Mouse (Mus musculus) myocyte (in vitro differentiated cells): ENCODE measurements at regions not wholly inside any gene's neighbourhood (a gene's known extent, or its start where the extent isn't known, plus 50 kb on each side); places are given as distances from the start of the nearest gene placed in this dataset.

Source experiments
- H3K27me3 ChIP-seq: one replicate; pipeline ENCODE4 v1.6.1; 2011; ENCODE audit not compliant: control insufficient read depth, insufficient read depth, insufficient read length
- H3K36me3 ChIP-seq: one replicate; pipeline ENCODE4 v1.6.1; 2011; ENCODE audit not compliant: control insufficient read depth, insufficient read depth
- H3K4me2 ChIP-seq: one replicate; pipeline ENCODE4 v1.6.1; 2011; ENCODE audit warnings: low read depth, control low read depth
- H3K4me3 ChIP-seq: one replicate; pipeline ENCODE4 v1.5.1; 2011; ENCODE audit warnings: mild to moderate bottlenecking, control low read depth, moderate library complexity
- H3K79me2 ChIP-seq: one replicate; pipeline ENCODE4 v1.6.1; 2011; ENCODE audit not compliant: control insufficient read depth, insufficient read depth
- H3ac ChIP-seq: one replicate; pipeline ENCODE4 v1.6.1; 2011; ENCODE audit not compliant: control insufficient read depth, insufficient read length
- CEBPB ChIP-seq: IDR thresholded peaks from 2 replicates; pipeline ENCODE4 v1.6.1; 2011; ENCODE audit warnings: mild to moderate bottlenecking, moderate library complexity; ENCODE audit not compliant: poor library complexity, insufficient read depth, severe bottlenecking
- E2F4 ChIP-seq: IDR thresholded peaks from one replicate; pipeline ENCODE4 v1.6.1; 2011; ENCODE audit warnings: mild to moderate bottlenecking, control low read depth, moderate library complexity; ENCODE audit not compliant: insufficient read depth
- MAX ChIP-seq: IDR thresholded peaks from one replicate; pipeline ENCODE4 v1.6.1; 2011; ENCODE audit warnings: low read depth, mild to moderate bottlenecking, control low read depth
- MYOD1 ChIP-seq, 3 experiments: IDR thresholded peaks; one replicate each; pipeline ENCODE4 v1.6.1; 2011; ENCODE audit warnings: control low read depth in 2 of 3, low read depth in 2 of 3, mild to moderate bottlenecking in 2 of 3, moderate library complexity in 1 of 3; ENCODE audit not compliant: insufficient read length in 2 of 3, control insufficient read depth in 1 of 3
- MYOG ChIP-seq, 3 experiments: IDR thresholded peaks; one replicate each; pipeline ENCODE4 v1.6.1; 2011; ENCODE audit warnings: control low read depth in 2 of 3, low read depth in 2 of 3, mild to moderate bottlenecking in 2 of 3; ENCODE audit not compliant: insufficient read length in 2 of 3, control insufficient read depth in 1 of 3, insufficient read depth in 1 of 3
- POLR2A ChIP-seq: IDR thresholded peaks from one replicate; pipeline ENCODE4 v1.6.1; 2011; ENCODE audit warnings: low read depth, mild to moderate bottlenecking, control low read depth, moderate library complexity; ENCODE audit not compliant: insufficient read length
- POLR2AphosphoS2 ChIP-seq: IDR thresholded peaks from one replicate; pipeline ENCODE4 v1.6.1; 2011; ENCODE audit warnings: low read depth, control low read depth; ENCODE audit not compliant: insufficient read length
- REST ChIP-seq: IDR thresholded peaks from one replicate; pipeline ENCODE4 v1.6.1; 2011; ENCODE audit warnings: mild to moderate bottlenecking, control low read depth, moderate library complexity; ENCODE audit not compliant: insufficient read depth, insufficient read length
- SRF ChIP-seq: IDR thresholded peaks from one replicate; pipeline ENCODE4 v1.6.1; 2011; ENCODE audit warnings: low read depth; ENCODE audit not compliant: control insufficient read depth, insufficient read length
- TCF12 ChIP-seq: IDR thresholded peaks from one replicate; pipeline ENCODE4 v1.6.1; 2011; ENCODE audit warnings: mild to moderate bottlenecking, control low read depth; ENCODE audit not compliant: poor library complexity, insufficient read depth, severe bottlenecking
- TCF3 ChIP-seq: IDR thresholded peaks from one replicate; pipeline ENCODE4 v1.6.1; 2011; ENCODE audit warnings: low read depth, control low read depth; ENCODE audit not compliant: insufficient read length
- USF1 ChIP-seq: IDR thresholded peaks from one replicate; pipeline ENCODE4 v1.6.1; 2011; ENCODE audit warnings: low read depth, mild to moderate bottlenecking, control low read depth, moderate library complexity

GRCm38 (mm10) chr1:39123081-39123812, 70.3 kb upstream of the Npas2 start:
- Histone ChIP-seq H3K27me3 (peaks cover 7% of the 10 kb centered on the region), H3K36me3 (no peaks in the 10 kb centered on the region), H3K4me2 (no peak overlapping the region), H3ac (no peak overlapping the region), H3K4me3 (no peak overlapping the region), H3K79me2 (no peaks in the 10 kb centered on the region)
- no peak for TF ChIP-seq CEBPB
- no peak for TF ChIP-seq TCF3
- no peak for TF ChIP-seq POLR2AphosphoS2
- no peak for TF ChIP-seq E2F4
- TF ChIP-seq USF1: no peak
- TF ChIP-seq MYOG (IDR thresholded peaks at IDR 0.05; ENCODE audit: control insufficient read depth in 1 of 3, insufficient read depth in 1 of 3, insufficient read length in 2 of 3, low read depth in 2 of 3): no peak
- TF ChIP-seq SRF: no peak
- TF ChIP-seq POLR2A: no peak
- TF ChIP-seq REST: no peak
- no peak for TF ChIP-seq MAX
- TF ChIP-seq MYOD1 (IDR thresholded peaks at IDR 0.05; ENCODE audit: control insufficient read depth in 1 of 3, insufficient read length in 2 of 3, low read depth in 2 of 3): no peak

GRCm38 (mm10) chr1:39123813-39124146, 69.8 kb upstream of the Npas2 start:
- H3ac ChIP-seq: no peak overlapping the region
- H3K27me3 ChIP-seq: peaks cover 3% of the 10 kb centered on the region

GRCm38 (mm10) chr1:39134521-39134920, 59.0 kb upstream of the Npas2 start:
- Histone ChIP-seq H3K4me2 (no peak overlapping the region), H3ac (no peak overlapping the region), H3K4me3 (no peak overlapping the region), H3K27me3 (peaks cover 4% of the 10 kb centered on the region), H3K79me2 (no peaks in the 10 kb centered on the region), H3K36me3 (no peaks in the 10 kb centered on the region)
- no peak for TF ChIP-seq MYOG (IDR thresholded peaks at IDR 0.05; ENCODE audit: control insufficient read depth in 1 of 3, insufficient read depth in 1 of 3, insufficient read length in 2 of 3, low read depth in 2 of 3)
- TF ChIP-seq TCF3: no peak
- no peak for TF ChIP-seq CEBPB
- no peak for TF ChIP-seq SRF
- TF ChIP-seq USF1: no peak
- TF ChIP-seq MYOD1 (IDR thresholded peaks at IDR 0.05; ENCODE audit: control insufficient read depth in 1 of 3, insufficient read length in 2 of 3, low read depth in 2 of 3): no peak
- no peak for TF ChIP-seq E2F4
- no peak for TF ChIP-seq POLR2AphosphoS2
- TF ChIP-seq POLR2A: no peak
- TF ChIP-seq MAX: no peak
- TF ChIP-seq TCF12: no peak
- TF ChIP-seq REST: no peak

More at GRCm38 (mm10) chr1:39123813-39124146, 69.8 kb upstream of the Npas2 start:
- Histone ChIP-seq H3K4me3 (no peak overlapping the region), H3K36me3 (no peaks in the 10 kb centered on the region), H3K4me2 (no peak overlapping the region), H3K79me2 (no peaks in the 10 kb centered on the region)
- TF ChIP-seq USF1 (no peak), POLR2A (no peak), TCF3 (no peak), E2F4 (no peak), MAX (no peak), TCF12 (no peak), CEBPB (no peak), MYOD1 (IDR thresholded peaks at IDR 0.05; ENCODE audit: control insufficient read depth in 1 of 3, insufficient read length in 2 of 3, low read depth in 2 of 3) (no peak), POLR2AphosphoS2 (no peak), REST (no peak), SRF (no peak), MYOG (IDR thresholded peaks at IDR 0.05; ENCODE audit: control insufficient read depth in 1 of 3, insufficient read depth in 1 of 3, insufficient read length in 2 of 3, low read depth in 2 of 3) (no peak)

- no peaks in the 10 kb centered on the region for H3K79me2 ChIP-seq
- H3K36me3 ChIP-seq: no peaks in the 10 kb centered on the region
- TF ChIP-seq POLR2AphosphoS2: no peak
- no peak for TF ChIP-seq E2F4
- TF ChIP-seq TCF3: no peak
- no peaks in the 10 kb centered on the region for H3K27me3 ChIP-seq
- no peak overlapping the region for H3K4me2 ChIP-seq
- H3ac ChIP-seq: no peak overlapping the region
- H3K4me3 ChIP-seq: no peak overlapping the region
Measured at GRCm38 (mm10) chr1:39143054-39143453, 50.5 kb upstream of the Npas2 start.

- TF ChIP-seq REST (no peak), MAX (no peak), SRF (no peak), E2F4 (no peak), TCF3 (no peak), TCF12 (no peak), POLR2AphosphoS2 (no peak), MYOG (IDR thresholded peaks at IDR 0.05; ENCODE audit: control insufficient read depth in 1 of 3, insufficient read depth in 1 of 3, insufficient read length in 2 of 3, low read depth in 2 of 3) (no peak), POLR2A (no peak), MYOD1 (IDR thresholded peaks at IDR 0.05; ENCODE audit: control insufficient read depth in 1 of 3, insufficient read length in 2 of 3, low read depth in 2 of 3) (no peak), USF1 (no peak), CEBPB (no peak)
Measured at GRCm38 (mm10) chr1:39143626-39144025, 49.9 kb upstream of the Npas2 start.

More at GRCm38 (mm10) chr1:39143626-39144025, 49.9 kb upstream of the Npas2 start:
- H3K27me3 ChIP-seq: no peaks in the 10 kb centered on the region
- no peaks in the 10 kb centered on the region for H3K36me3 ChIP-seq
- no peak overlapping the region for H3K4me3 ChIP-seq
- H3ac ChIP-seq: no peak overlapping the region
- H3K79me2 ChIP-seq: no peaks in the 10 kb centered on the region
- H3K4me2 ChIP-seq: no peak overlapping the region
